Mouse (Mus musculus): ENCODE data around the gene Gm9639. TPM values are rescaled to one million over a fixed set of nuclear protein-coding genes. Genes with fewer than 3 reads are reported as not detected.
"Not testable (repeated sequence)": the region's sequence is repeated elsewhere in the genome, so short reads cannot be mapped to it uniquely, and the experiment has no call there.

Gene Gm9639
- polyA plus RNA-seq, 1 experiment = not detected

- no peak within 1 kb of the TSS for H3K27ac ChIP-seq (ENCODE audit: insufficient read depth, low read length)
- H3K4me3 ChIP-seq (replicated peaks; ENCODE audit: insufficient read depth, low read depth, low read length) = no peak within 1 kb of the TSS
- no peaks in the 10 kb centered on the region for H3K27me3 ChIP-seq (ENCODE audit: control insufficient read depth, insufficient read depth, low read length)
- 59% methylated on average over 5 of the region's 5 CpGs for WGBS
- DNase-seq = no peak
- no peaks in the 10 kb centered on the region for H3K4me1 ChIP-seq (ENCODE audit: control insufficient read depth, insufficient read depth, low read length)
- TF ChIP-seq CTCF (IDR thresholded peaks at IDR 0.05; ENCODE audit: borderline replicate concordance, insufficient read depth, low read depth, low read length) (no peak), POLR2A (IDR thresholded peaks at IDR 0.05; ENCODE audit: borderline replicate concordance, insufficient read depth, low read length) (no peak)
Measured at GRCm38 (mm10) chr10:77811743-77812142, 16.9 kb upstream of the Gm9639 start, which contains the start of gene Gm9507. TSS of gene Gm9507 (minus strand) at chr10:77811843.

- no peak for DNase-seq
- TF ChIP-seq CTCF (IDR thresholded peaks at IDR 0.05; ENCODE audit: borderline replicate concordance, insufficient read depth, low read depth, low read length) = no peak
- TF ChIP-seq POLR2A (IDR thresholded peaks at IDR 0.05; ENCODE audit: borderline replicate concordance, insufficient read depth, low read length) = no peak
- WGBS = 75% methylated on average over 3 of the region's 3 CpGs
- H3K4me3 ChIP-seq (replicated peaks; ENCODE audit: insufficient read depth, low read depth, low read length) = no peak overlapping the region
- no peak overlapping the region for H3K27ac ChIP-seq (ENCODE audit: insufficient read depth, low read length)
- H3K27me3 ChIP-seq (ENCODE audit: control insufficient read depth, insufficient read depth, low read length) = no peaks in the 10 kb centered on the region
- H3K4me1 ChIP-seq (ENCODE audit: control insufficient read depth, insufficient read depth, low read length) = no peaks in the 10 kb centered on the region
Measured at GRCm38 (mm10) chr10:77804095-77804494, 9.2 kb upstream of the Gm9639 start.

- Histone ChIP-seq H3K27ac (ENCODE audit: insufficient read depth, low read length) (no peak within 1 kb of the TSS), H3K27me3 (ENCODE audit: control insufficient read depth, insufficient read depth, low read length) (no peaks in the 10 kb centered on the region), H3K4me3 (replicated peaks; ENCODE audit: insufficient read depth, low read depth, low read length) (no peak within 1 kb of the TSS), H3K4me1 (ENCODE audit: control insufficient read depth, insufficient read depth, low read length) (no peaks in the 10 kb centered on the region)
- no peak for DNase-seq
- TF ChIP-seq POLR2A (IDR thresholded peaks at IDR 0.05; ENCODE audit: borderline replicate concordance, insufficient read depth, low read length) (no peak), CTCF (IDR thresholded peaks at IDR 0.05; ENCODE audit: borderline replicate concordance, insufficient read depth, low read depth, low read length) (no peak)
- WGBS = 64% methylated on average over 8 of the region's 8 CpGs
Measured at GRCm38 (mm10) chr10:77798921-77799508, 4.1 kb upstream of the Gm9639 start, which contains the start of gene Gm19668. TSS of gene Gm19668 (minus strand) at chr10:77799133.

DNA sequence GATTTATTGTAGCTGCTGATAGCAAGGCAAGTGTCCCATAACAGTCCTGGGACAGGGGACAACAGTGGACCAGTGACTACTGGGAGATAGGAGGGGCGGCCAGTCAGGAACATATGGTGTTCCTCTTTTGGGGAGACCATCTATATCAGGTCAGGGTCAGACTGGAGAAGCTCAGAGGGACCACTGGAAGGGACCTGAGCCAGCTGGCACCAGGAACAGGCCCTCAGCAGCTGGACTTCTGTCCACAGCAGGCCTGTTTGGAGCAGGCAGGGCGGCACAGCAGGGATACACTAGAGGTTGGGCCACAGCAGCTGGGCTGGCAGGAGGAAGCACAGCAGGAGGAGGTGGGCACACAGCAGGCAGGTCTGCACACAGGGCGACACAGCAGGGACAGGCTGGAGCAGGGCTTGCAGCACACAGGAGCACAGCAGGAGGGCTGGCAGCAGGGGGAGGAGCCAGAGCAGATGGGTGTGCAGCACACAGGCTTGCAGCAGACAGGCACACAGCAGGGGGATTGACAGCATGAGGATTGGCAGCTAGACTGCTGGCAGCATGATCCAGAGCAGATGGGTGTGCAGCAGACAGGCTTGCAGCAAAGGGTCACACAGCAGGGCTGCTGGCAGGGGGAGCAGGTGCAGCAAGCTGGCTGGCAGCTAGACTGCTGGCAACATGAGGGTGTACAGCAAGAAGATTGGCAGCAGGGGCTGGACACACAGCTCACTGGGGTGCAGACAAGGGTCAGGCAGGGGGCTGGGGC, 3.5 kb upstream of the Gm9639 start:
- WGBS = 36% methylated on average over 3 of the region's 3 CpGs
- not testable (repeated sequence) for H3K27ac ChIP-seq (ENCODE audit: insufficient read depth, low read length)

DNA sequence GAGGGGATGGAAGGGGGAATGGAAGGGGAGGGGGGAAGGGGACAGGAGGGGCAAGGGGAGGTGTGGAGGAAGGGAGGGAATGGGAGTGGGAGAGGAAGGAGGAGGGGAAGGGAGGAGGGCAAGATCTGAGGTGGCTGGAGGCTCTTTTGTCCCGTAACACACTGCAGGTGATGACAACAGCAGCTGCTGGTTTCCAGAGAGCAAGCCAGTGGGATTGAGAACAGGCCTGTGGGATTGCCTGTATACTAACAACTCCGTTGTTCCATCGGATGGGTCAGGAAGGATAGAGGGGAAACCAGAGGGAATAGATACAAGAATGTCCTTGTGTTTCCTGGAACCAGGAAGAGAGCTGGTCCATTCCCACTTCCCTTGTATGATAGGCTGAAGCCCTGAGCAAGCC, 2.8 kb upstream of the Gm9639 start:
- Histone ChIP-seq H3K27ac (ENCODE audit: insufficient read depth, low read length) (no peak overlapping the region), H3K4me1 (ENCODE audit: control insufficient read depth, insufficient read depth, low read length) (no peaks in the 10 kb centered on the region), H3K27me3 (ENCODE audit: control insufficient read depth, insufficient read depth, low read length) (no peaks in the 10 kb centered on the region), H3K4me3 (replicated peaks; ENCODE audit: insufficient read depth, low read depth, low read length) (no peak overlapping the region)
- WGBS = 39% methylated on average over 3 of the region's 3 CpGs
- DNase-seq = no peak
- TF ChIP-seq POLR2A (IDR thresholded peaks at IDR 0.05; ENCODE audit: borderline replicate concordance, insufficient read depth, low read length) = no peak
- TF ChIP-seq CTCF (IDR thresholded peaks at IDR 0.05; ENCODE audit: borderline replicate concordance, insufficient read depth, low read depth, low read length) = no peak

More for the DNA sequence above, 3.5 kb upstream of the Gm9639 start:
- not testable (repeated sequence) for H3K27me3 ChIP-seq (ENCODE audit: control insufficient read depth, insufficient read depth, low read length); H3K4me3 ChIP-seq (replicated peaks; ENCODE audit: insufficient read depth, low read depth, low read length); H3K4me1 ChIP-seq (ENCODE audit: control insufficient read depth, insufficient read depth, low read length)
- DNase-seq = peak in 1 of 2 experiments; percentile 23

GRCm38 (mm10) chr10:77788621-77789020, 6.3 kb downstream of the Gm9639 start:
- H3K4me1 ChIP-seq (ENCODE audit: control insufficient read depth, insufficient read depth, low read length) = no peaks in the 10 kb centered on the region
- TF ChIP-seq CTCF (IDR thresholded peaks at IDR 0.05; ENCODE audit: borderline replicate concordance, insufficient read depth, low read depth, low read length) (no peak), POLR2A (IDR thresholded peaks at IDR 0.05; ENCODE audit: borderline replicate concordance, insufficient read depth, low read length) (no peak)
- no peak overlapping the region for H3K4me3 ChIP-seq (replicated peaks; ENCODE audit: insufficient read depth, low read depth, low read length)
- no peaks in the 10 kb centered on the region for H3K27me3 ChIP-seq (ENCODE audit: control insufficient read depth, insufficient read depth, low read length)
- no peak for DNase-seq
- 90% methylated on average over 2 of the region's 2 CpGs for WGBS
- no peak overlapping the region for H3K27ac ChIP-seq (ENCODE audit: insufficient read depth, low read length)

- H3K27me3 ChIP-seq (ENCODE audit: control insufficient read depth, insufficient read depth, low read length); H3K4me1 ChIP-seq (ENCODE audit: control insufficient read depth, insufficient read depth, low read length); DNase-seq; H3K4me3 ChIP-seq (replicated peaks; ENCODE audit: insufficient read depth, low read depth, low read length); H3K27ac ChIP-seq (ENCODE audit: insufficient read depth, low read length): not testable (repeated sequence)
- WGBS = 35% methylated on average over 1 of the region's 1 CpGs
Measured at GRCm38 (mm10) chr10:77787876-77788275, 7.0 kb downstream of the Gm9639 start, which contains the start of gene Gm7137. TSS of gene Gm7137 (minus strand) at chr10:77788200.

- DNase-seq; H3K27ac ChIP-seq (ENCODE audit: insufficient read depth, low read length); H3K27me3 ChIP-seq (ENCODE audit: control insufficient read depth, insufficient read depth, low read length); H3K4me1 ChIP-seq (ENCODE audit: control insufficient read depth, insufficient read depth, low read length); H3K4me3 ChIP-seq (replicated peaks; ENCODE audit: insufficient read depth, low read depth, low read length): not testable (repeated sequence)
- WGBS = 95% methylated on average over 3 of the region's 3 CpGs
Measured at GRCm38 (mm10) chr10:77783396-77783795, 11.5 kb downstream of the Gm9639 start.

GRCm38 (mm10) chr10:77782442-77782841, 12.4 kb downstream of the Gm9639 start, which contains the start of gene Gm3250:
TSS of gene Gm3250 (minus strand) at chr10:77782542.
- H3K27ac ChIP-seq (ENCODE audit: insufficient read depth, low read length); H3K4me3 ChIP-seq (replicated peaks; ENCODE audit: insufficient read depth, low read depth, low read length); DNase-seq; H3K4me1 ChIP-seq (ENCODE audit: control insufficient read depth, insufficient read depth, low read length); H3K27me3 ChIP-seq (ENCODE audit: control insufficient read depth, insufficient read depth, low read length): not testable (repeated sequence)
- 43% methylated on average over 1 of the region's 1 CpGs for WGBS

DNA sequence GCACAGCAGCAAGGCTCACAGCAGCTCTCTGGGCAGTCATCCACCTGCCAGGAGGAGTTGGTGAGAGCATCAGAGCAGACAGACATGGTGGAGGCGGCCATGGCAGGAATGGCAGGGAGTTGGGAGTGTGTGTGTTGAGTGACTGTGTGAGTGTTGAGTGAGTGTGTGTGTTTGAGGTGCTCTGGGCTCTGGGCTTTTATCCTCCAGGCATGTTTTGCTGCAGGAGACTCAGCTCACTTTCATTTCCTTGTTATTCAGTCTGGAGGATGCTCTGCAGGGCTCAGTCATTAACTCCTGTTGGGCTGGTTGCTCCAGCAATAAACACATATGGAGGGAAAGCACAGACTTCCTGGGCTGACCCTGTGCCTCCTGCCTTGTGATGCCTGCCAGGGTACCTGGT, 18.0 kb downstream of the Gm9639 start, which contains the start of gene Gm7138:
Gene Gm7138, minus strand, starts transcription at position 101 of the 400 bp plus-strand sequence.
- DNase-seq; H3K4me1 ChIP-seq (ENCODE audit: control insufficient read depth, insufficient read depth, low read length); H3K27me3 ChIP-seq (ENCODE audit: control insufficient read depth, insufficient read depth, low read length); H3K4me3 ChIP-seq (replicated peaks; ENCODE audit: insufficient read depth, low read depth, low read length); H3K27ac ChIP-seq (ENCODE audit: insufficient read depth, low read length): not testable (repeated sequence)
- WGBS = 45% methylated on average over 1 of the region's 1 CpGs

GRCm38 (mm10) chr10:77772142-77772541, 22.7 kb downstream of the Gm9639 start:
- WGBS = 77% methylated on average over 1 of the region's 3 CpGs
- not testable (repeated sequence) for H3K4me3 ChIP-seq (replicated peaks; ENCODE audit: insufficient read depth, low read depth, low read length); H3K27me3 ChIP-seq (ENCODE audit: control insufficient read depth, insufficient read depth, low read length); H3K4me1 ChIP-seq (ENCODE audit: control insufficient read depth, insufficient read depth, low read length); H3K27ac ChIP-seq (ENCODE audit: insufficient read depth, low read length); DNase-seq
